Comparison of ENCODE assay signal across 17 mouse cellular contexts in genomic region chr15:81164560-81165310, GRCm38 (mm10). TPM values are rescaled to one million over a fixed set of nuclear protein-coding genes. Genes with fewer than 3 reads are reported as not detected.
A peak's percentile ranks its signal among the peaks of the same experiment; 100 is the strongest.
DNase-seq lines count a peak whose midpoint lies in the region; ATAC-seq lines count a peak whose summit lies in the region.
"Had no signal": no experiment of that assay in that cellular context is flagged by ENCODE, and none has a peak within 500 bp of the region (broad histone marks: within the 10 kb centered on the region; RNA-seq: fewer than 3 reads in every experiment).

No protein-coding gene starts in this region.

- no peak overlapping the region for H3K4me2 ChIP-seq in kidney, embryonic 16.5 days (replicated peaks; ENCODE audit: low read depth, low read length)
- H3K4me2 ChIP-seq in kidney, embryonic 14.5 days (replicated peaks; ENCODE audit: low read depth, low read length): no peak overlapping the region
- H3K4me2 ChIP-seq in midbrain, embryonic 15.5 days: no peak overlapping the region
- H3K4me2 ChIP-seq: forebrain, embryonic 12.5 days; hindbrain, embryonic 15.5 days; midbrain, embryonic 13.5 days had no signal

- DNase-seq in 3T3-L1 (ENCODE audit: low read depth, low spot score): peak; percentile 80
- peak; percentile 86 for DNase-seq in NIH3T3 (ENCODE audit: low read depth)
- DNase-seq in lung, postnatal 14 days: peak; percentile 19
- no peak for DNase-seq in thymus, postnatal 25 days
- DNase-seq: adrenal gland, postnatal 25 days; cerebellum, adult 9-10 months; kidney, adult 18-20 months; liver; thymus, adult 2 months had no signal

- H3K9ac ChIP-seq in kidney, embryonic 16.5 days (replicated peaks; ENCODE audit: low read length): no peak overlapping the region
- H3K9ac ChIP-seq in kidney, embryonic 14.5 days (ENCODE audit: low read depth, low read length): no peak overlapping the region
- no peak overlapping the region for H3K9ac ChIP-seq in midbrain, embryonic 15.5 days
- H3K9ac ChIP-seq: forebrain, embryonic 12.5 days; hindbrain, embryonic 15.5 days; midbrain, embryonic 13.5 days had no signal

- no peaks in the 10 kb centered on the region for H3K27me3 ChIP-seq in kidney, embryonic 16.5 days (ENCODE audit: insufficient read depth, low read length)
- H3K27me3 ChIP-seq in kidney, embryonic 14.5 days (ENCODE audit: control insufficient read depth, insufficient read depth, low read length): no peaks in the 10 kb centered on the region
- no peaks in the 10 kb centered on the region for H3K27me3 ChIP-seq in midbrain, embryonic 15.5 days (replicated peaks)
- H3K27me3 ChIP-seq: CH12.LX; forebrain, embryonic 12.5 days; hindbrain, embryonic 15.5 days; midbrain, embryonic 13.5 days had no signal

- H3K27ac ChIP-seq in kidney, embryonic 16.5 days (ENCODE audit: low read length): peak overlapping the region; percentile 24; the same call in 1 of the 2 replicates
- H3K27ac ChIP-seq in kidney, embryonic 14.5 days (ENCODE audit: low read depth, low read length): no peak overlapping the region
- H3K27ac ChIP-seq in midbrain, embryonic 15.5 days: no peak overlapping the region
- H3K27ac ChIP-seq: forebrain, embryonic 12.5 days; hindbrain, embryonic 15.5 days; midbrain, embryonic 13.5 days had no signal

- no peaks in the 10 kb centered on the region for H3K9me3 ChIP-seq in kidney, embryonic 16.5 days (ENCODE audit: low read length)
- H3K9me3 ChIP-seq in kidney, embryonic 14.5 days (ENCODE audit: control insufficient read depth, low read length): no peaks in the 10 kb centered on the region
- H3K9me3 ChIP-seq in midbrain, embryonic 15.5 days: no peaks in the 10 kb centered on the region
- H3K9me3 ChIP-seq: forebrain, embryonic 12.5 days; hindbrain, embryonic 15.5 days; midbrain, embryonic 13.5 days had no signal

- H3K4me1 ChIP-seq in kidney, embryonic 16.5 days (ENCODE audit: insufficient read depth, low read length): peaks cover 20% of the 10 kb centered on the region; the same call in 1 of the 2 replicates
- H3K4me1 ChIP-seq in kidney, embryonic 14.5 days (ENCODE audit: control insufficient read depth, insufficient read depth, low read length): 0 out of 2 replicates have a peak, but pooled peaks cover 2% of the 10 kb centered on the region
- H3K4me1 ChIP-seq in midbrain, embryonic 15.5 days: no peaks in the 10 kb centered on the region
- H3K4me1 ChIP-seq: forebrain, embryonic 12.5 days; midbrain, embryonic 13.5 days had no signal

- ATAC-seq in kidney, embryonic 16.5 days (ENCODE audit: low FRiP score, low TSS enrichment): no peak
- ATAC-seq in kidney, embryonic 14.5 days (ENCODE audit: low FRiP score, low TSS enrichment): no peak
- ATAC-seq in midbrain, embryonic 15.5 days (replicated peaks): no peak
- ATAC-seq: activated CD4-positive, CD25-positive, alpha-beta regulatory T cell, adult 4 months; midbrain, embryonic 13.5 days had no signal

- H3K36me3 ChIP-seq in kidney, embryonic 16.5 days (ENCODE audit: insufficient read depth, low read length): no peaks in the 10 kb centered on the region
- H3K36me3 ChIP-seq in kidney, embryonic 14.5 days (ENCODE audit: control insufficient read depth, insufficient read depth, low read length): no peaks in the 10 kb centered on the region
- no peaks in the 10 kb centered on the region for H3K36me3 ChIP-seq in midbrain, embryonic 15.5 days (replicated peaks)
- H3K36me3 ChIP-seq: forebrain, embryonic 12.5 days; hindbrain, embryonic 15.5 days; midbrain, embryonic 13.5 days had no signal

- 61% methylated on average over 9 of the region's 9 CpGs for WGBS in kidney, embryonic 16.5 days
- WGBS in kidney, embryonic 14.5 days: 73% methylated on average over 9 of the region's 9 CpGs
- 82% methylated on average over 9 of the region's 9 CpGs for WGBS in midbrain, embryonic 15.5 days

- H3K4me3 ChIP-seq in kidney, embryonic 16.5 days (ENCODE audit: low read length): no peak overlapping the region
- H3K4me3 ChIP-seq in kidney, embryonic 14.5 days (ENCODE audit: low read length): no peak overlapping the region
- H3K4me3 ChIP-seq in midbrain, embryonic 15.5 days: no peak overlapping the region
- H3K4me3 ChIP-seq: forebrain, embryonic 12.5 days; hindbrain, embryonic 15.5 days; midbrain, embryonic 13.5 days had no signal

RNA-seq across cellular contexts. Expression of gene Mrtfa, which starts 25.8 kb away (rescaled TPM):
- 22.6 and 28.3 TPM in 2 replicates for polyA plus RNA-seq in kidney, embryonic 16.5 days (2015; fragmentation: Nextera tagmentation; extraction: Ambion mirVana)
- polyA plus RNA-seq in kidney, embryonic 14.5 days (2014; fragmentation: Nextera tagmentation; extraction: Ambion mirVana): 23.1 and 28.2 TPM in 2 replicates
- polyA plus RNA-seq in midbrain, embryonic 15.5 days (2015; fragmentation: Nextera tagmentation; extraction: Ambion mirVana): 29.6 and 34.4 TPM in 2 replicates
